Mouse (Mus musculus): ENCODE data around the gene Map3k5. TPM values are rescaled to one million over a fixed set of nuclear protein-coding genes. Genes with fewer than 3 reads are reported as not detected.

Gene Map3k5
- polyA plus RNA-seq, 1 experiment from 2014 or later, result 1.8 TPM

DNA sequence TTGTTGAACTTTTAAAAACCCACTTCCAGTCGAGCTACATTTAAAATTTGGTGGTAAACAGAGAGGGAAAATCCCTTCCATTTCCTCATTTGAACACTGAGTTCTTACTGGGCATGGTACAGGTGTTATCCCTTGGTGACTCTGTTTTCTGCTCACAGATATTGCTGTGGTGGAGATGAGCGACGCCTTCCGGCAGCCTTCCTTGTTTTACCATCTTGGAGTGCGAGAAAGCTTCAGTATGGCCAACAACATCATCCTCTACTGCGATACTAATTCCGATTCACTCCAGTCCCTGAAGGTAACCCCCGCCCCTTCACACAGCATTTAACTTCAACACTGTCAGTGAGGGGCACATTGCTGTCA lies 66.1 kb downstream of the Map3k5 start:
- H3K4me1 ChIP-seq (replicated peaks; ENCODE audit: control insufficient read depth, insufficient read depth, low read length), result no peaks in the 10 kb centered on the region
- H3K9ac ChIP-seq (ENCODE audit: low read depth, low read length), result no peak overlapping the region
- no peak overlapping the region for H3K27ac ChIP-seq (ENCODE audit: low read depth, low read length)
- ATAC-seq (replicated peaks; ENCODE audit: low FRiP score), result no peak
- no peaks in the 10 kb centered on the region for H3K36me3 ChIP-seq (ENCODE audit: control insufficient read depth, insufficient read depth, low read length)
- H3K4me2 ChIP-seq, result no peak overlapping the region
- WGBS, result 73% methylated on average over 8 of the region's 8 CpGs
- H3K9me3 ChIP-seq (ENCODE audit: control insufficient read depth, low read length), result no peaks in the 10 kb centered on the region
- no peak overlapping the region for H3K4me3 ChIP-seq (ENCODE audit: low read depth, low read length)
- no peak for DNase-seq (ENCODE audit: low spot score)
- no peaks in the 10 kb centered on the region for H3K27me3 ChIP-seq (replicated peaks; ENCODE audit: control insufficient read depth, insufficient read depth, low read length)

DNA sequence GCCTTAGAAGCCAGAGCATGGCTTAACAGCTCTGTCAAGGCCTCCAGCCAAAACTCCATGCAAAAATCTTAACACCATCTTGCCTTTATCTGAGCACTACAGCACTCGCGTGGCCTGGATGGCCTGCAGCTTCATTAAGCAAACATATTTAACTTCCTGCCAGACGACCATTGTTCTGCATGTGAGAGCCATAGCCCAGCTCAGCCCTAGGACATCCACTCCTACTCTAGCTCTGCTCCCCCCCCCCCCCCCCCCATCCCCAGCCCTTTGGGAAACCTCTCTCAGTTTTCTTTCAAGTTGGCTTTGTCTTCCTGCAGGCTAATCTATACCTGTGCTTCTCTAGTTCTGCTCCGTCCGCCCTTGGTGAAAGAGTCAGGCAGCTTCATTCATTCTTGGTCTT lies 67.7 kb downstream of the Map3k5 start:
- no peak for ATAC-seq (replicated peaks; ENCODE audit: low FRiP score)
- Histone ChIP-seq H3K4me3 (ENCODE audit: low read depth, low read length) (no peak overlapping the region), H3K27ac (ENCODE audit: low read depth, low read length) (no peak overlapping the region), H3K4me2 (no peak overlapping the region), H3K36me3 (ENCODE audit: control insufficient read depth, insufficient read depth, low read length) (no peaks in the 10 kb centered on the region), H3K9ac (ENCODE audit: low read depth, low read length) (no peak overlapping the region), H3K27me3 (replicated peaks; ENCODE audit: control insufficient read depth, insufficient read depth, low read length) (no peaks in the 10 kb centered on the region), H3K4me1 (replicated peaks; ENCODE audit: control insufficient read depth, insufficient read depth, low read length) (no peaks in the 10 kb centered on the region), H3K9me3 (ENCODE audit: control insufficient read depth, low read length) (no peaks in the 10 kb centered on the region)
- no peak for DNase-seq (ENCODE audit: low spot score)
- 36% methylated on average over 5 of the region's 5 CpGs for WGBS

DNA sequence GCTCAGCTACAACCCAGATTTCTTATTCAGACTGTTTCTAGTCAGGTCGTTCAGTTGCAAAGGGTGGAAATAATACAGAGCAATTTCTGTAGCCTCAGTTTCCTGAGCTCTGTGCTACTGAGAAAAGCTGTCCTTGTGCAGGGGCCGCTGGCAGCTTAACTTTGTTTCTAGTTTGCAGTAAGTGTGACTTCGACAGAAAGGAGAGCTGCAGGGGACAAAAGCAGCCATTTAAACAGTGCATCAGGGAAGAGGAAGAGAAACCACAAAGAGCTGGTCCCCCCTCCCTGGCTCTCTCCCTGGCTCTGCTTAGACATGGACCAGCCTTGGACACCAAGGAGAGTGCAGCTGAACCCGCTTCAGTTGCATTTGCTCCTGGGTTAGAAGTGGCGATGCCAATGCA lies 68.7 kb downstream of the Map3k5 start:
- Histone ChIP-seq H3K4me1 (replicated peaks; ENCODE audit: control insufficient read depth, insufficient read depth, low read length) (no peaks in the 10 kb centered on the region), H3K9ac (ENCODE audit: low read depth, low read length) (no peak overlapping the region), H3K9me3 (ENCODE audit: control insufficient read depth, low read length) (no peaks in the 10 kb centered on the region), H3K4me2 (no peak overlapping the region), H3K4me3 (ENCODE audit: low read depth, low read length) (no peak overlapping the region), H3K27ac (ENCODE audit: low read depth, low read length) (no peak overlapping the region), H3K27me3 (replicated peaks; ENCODE audit: control insufficient read depth, insufficient read depth, low read length) (no peaks in the 10 kb centered on the region), H3K36me3 (ENCODE audit: control insufficient read depth, insufficient read depth, low read length) (no peaks in the 10 kb centered on the region)
- no peak for DNase-seq (ENCODE audit: low spot score)
- WGBS, result 59% methylated on average over 5 of the region's 5 CpGs
- no peak for ATAC-seq (replicated peaks; ENCODE audit: low FRiP score)

DNA sequence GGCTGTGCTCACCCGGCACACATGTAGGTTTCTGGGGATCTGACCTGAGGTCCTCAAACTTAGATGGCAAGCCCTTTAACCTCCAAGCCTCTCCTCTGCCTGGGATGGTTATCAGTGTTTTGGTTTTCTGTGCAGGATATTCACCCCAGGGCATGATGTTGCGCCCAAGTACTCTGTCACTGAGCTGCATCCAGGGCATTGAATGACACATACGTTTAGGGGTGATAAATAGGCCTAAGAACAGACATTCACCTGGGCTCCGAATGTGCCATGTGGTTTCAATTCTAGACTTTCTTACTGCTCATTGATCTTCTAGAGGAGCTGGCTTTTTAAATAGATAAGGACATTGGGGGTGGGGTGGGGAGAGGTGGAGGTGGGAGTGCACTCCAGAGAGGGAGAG lies 70.5 kb downstream of the Map3k5 start:
- H3K36me3 ChIP-seq (ENCODE audit: control insufficient read depth, insufficient read depth, low read length), result no peaks in the 10 kb centered on the region
- H3K4me3 ChIP-seq (ENCODE audit: low read depth, low read length), result no peak overlapping the region
- no peak overlapping the region for H3K4me2 ChIP-seq
- no peak for DNase-seq (ENCODE audit: low spot score)
- H3K4me1 ChIP-seq (replicated peaks; ENCODE audit: control insufficient read depth, insufficient read depth, low read length), result no peaks in the 10 kb centered on the region
- no peak overlapping the region for H3K27ac ChIP-seq (ENCODE audit: low read depth, low read length)
- no peaks in the 10 kb centered on the region for H3K27me3 ChIP-seq (replicated peaks; ENCODE audit: control insufficient read depth, insufficient read depth, low read length)
- WGBS, result 62% methylated on average over 4 of the region's 4 CpGs
- ATAC-seq (replicated peaks; ENCODE audit: low FRiP score), result no peak
- no peaks in the 10 kb centered on the region for H3K9me3 ChIP-seq (ENCODE audit: control insufficient read depth, low read length)
- H3K9ac ChIP-seq (ENCODE audit: low read depth, low read length), result no peak overlapping the region

DNA sequence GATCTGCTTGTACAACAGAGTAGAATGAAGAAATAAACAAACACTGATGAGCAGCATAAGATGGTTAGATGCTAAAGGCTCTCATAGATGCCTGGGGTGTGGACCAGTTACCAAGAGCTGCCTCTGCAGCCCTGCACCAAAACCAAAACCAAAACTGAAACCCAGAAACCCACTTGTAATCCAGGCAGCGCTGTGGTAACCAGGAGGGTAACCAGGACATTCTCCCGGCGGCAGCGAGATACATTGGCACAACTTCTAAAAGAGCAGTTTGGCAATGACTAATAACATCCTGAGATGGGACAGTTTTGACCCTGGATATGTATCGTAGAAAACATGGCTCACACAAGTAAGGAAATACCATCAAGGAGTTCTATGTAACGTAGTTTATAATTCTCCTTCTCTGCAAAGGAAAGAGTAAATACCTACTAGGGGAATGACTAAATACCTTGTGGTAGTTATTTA lies 71.2 kb downstream of the Map3k5 start:
- 88% methylated on average over 6 of the region's 6 CpGs for WGBS
- no peak overlapping the region for H3K4me2 ChIP-seq
- H3K4me3 ChIP-seq (ENCODE audit: low read depth, low read length), result no peak overlapping the region
- no peak overlapping the region for H3K9ac ChIP-seq (ENCODE audit: low read depth, low read length)
- no peaks in the 10 kb centered on the region for H3K27me3 ChIP-seq (replicated peaks; ENCODE audit: control insufficient read depth, insufficient read depth, low read length)
- H3K27ac ChIP-seq (ENCODE audit: low read depth, low read length), result no peak overlapping the region
- no peaks in the 10 kb centered on the region for H3K4me1 ChIP-seq (replicated peaks; ENCODE audit: control insufficient read depth, insufficient read depth, low read length)
- no peaks in the 10 kb centered on the region for H3K9me3 ChIP-seq (ENCODE audit: control insufficient read depth, low read length)
- ATAC-seq (replicated peaks; ENCODE audit: low FRiP score), result no peak
- DNase-seq (ENCODE audit: low spot score), result no peak
- no peaks in the 10 kb centered on the region for H3K36me3 ChIP-seq (ENCODE audit: control insufficient read depth, insufficient read depth, low read length)

DNA sequence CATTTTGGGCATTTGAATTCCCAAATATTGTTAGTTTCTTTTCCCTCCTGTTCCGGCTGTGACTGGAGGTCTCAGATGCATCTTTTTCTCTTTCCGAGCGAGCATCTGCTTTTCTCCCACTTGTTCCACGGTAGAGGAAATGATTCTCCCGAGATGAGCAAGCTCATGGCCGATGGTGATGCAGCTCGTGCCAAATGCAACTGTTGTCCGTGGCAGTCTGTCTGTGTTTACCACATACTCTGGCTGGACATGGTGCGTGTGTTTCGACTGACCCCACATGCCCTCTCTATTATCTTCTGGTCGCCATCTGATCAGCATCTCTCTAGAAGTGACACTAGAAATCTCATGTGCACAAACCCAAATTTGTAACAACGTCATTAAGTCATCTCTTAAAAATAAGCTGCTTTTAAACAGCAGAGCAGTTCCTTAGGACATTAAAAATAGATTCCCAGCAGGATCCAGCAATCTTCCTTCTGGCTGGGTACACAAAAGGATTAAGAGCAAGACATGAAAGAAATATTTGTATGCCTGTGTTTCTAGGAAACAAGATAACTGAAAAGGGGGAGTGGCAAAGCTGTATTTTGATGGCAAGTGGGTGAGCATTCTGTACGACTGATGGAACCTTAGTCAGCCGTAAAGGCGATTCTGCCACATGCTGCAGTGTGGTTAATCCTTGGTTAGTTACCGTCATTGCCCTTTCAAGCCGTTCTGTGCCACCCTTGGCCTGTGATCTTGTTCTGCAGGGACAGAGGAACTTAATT lies 72.2 kb downstream of the Map3k5 start:
- 85% methylated on average over 17 of the region's 17 CpGs for WGBS
- no peak overlapping the region for H3K27ac ChIP-seq (ENCODE audit: low read depth, low read length)
- no peaks in the 10 kb centered on the region for H3K27me3 ChIP-seq (replicated peaks; ENCODE audit: control insufficient read depth, insufficient read depth, low read length)
- DNase-seq (ENCODE audit: low spot score) (no peak), ATAC-seq (replicated peaks; ENCODE audit: low FRiP score) (no peak)
- no peak overlapping the region for H3K4me3 ChIP-seq (ENCODE audit: low read depth, low read length)
- no peaks in the 10 kb centered on the region for H3K4me1 ChIP-seq (replicated peaks; ENCODE audit: control insufficient read depth, insufficient read depth, low read length)
- no peak overlapping the region for H3K9ac ChIP-seq (ENCODE audit: low read depth, low read length)
- no peaks in the 10 kb centered on the region for H3K36me3 ChIP-seq (ENCODE audit: control insufficient read depth, insufficient read depth, low read length)
- H3K4me2 ChIP-seq, result no peak overlapping the region
- no peaks in the 10 kb centered on the region for H3K9me3 ChIP-seq (ENCODE audit: control insufficient read depth, low read length)

DNA sequence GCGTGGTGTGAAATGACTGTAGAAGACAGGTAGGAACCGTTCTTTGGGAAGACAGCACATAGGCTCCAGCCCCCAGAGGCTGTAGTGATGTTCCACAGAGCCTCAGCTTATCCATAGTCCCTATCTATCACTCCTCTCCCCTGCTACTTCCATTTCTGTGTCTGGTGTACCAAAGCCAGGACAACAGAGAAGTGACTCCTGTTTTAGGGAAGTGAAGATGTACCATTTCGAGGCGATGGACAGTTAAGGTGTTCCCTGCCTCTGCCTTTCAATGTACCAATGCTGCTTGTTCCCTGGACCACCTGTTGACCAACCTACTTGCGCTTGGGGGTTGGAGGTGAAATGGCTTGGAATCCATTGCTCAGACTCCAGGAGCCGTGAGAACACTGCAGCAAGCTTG lies 75.0 kb downstream of the Map3k5 start:
- no peaks in the 10 kb centered on the region for H3K27me3 ChIP-seq (replicated peaks; ENCODE audit: control insufficient read depth, insufficient read depth, low read length)
- no peak overlapping the region for H3K4me3 ChIP-seq (ENCODE audit: low read depth, low read length)
- DNase-seq (ENCODE audit: low spot score) (no peak), ATAC-seq (replicated peaks; ENCODE audit: low FRiP score) (no peak)
- H3K27ac ChIP-seq (ENCODE audit: low read depth, low read length), result no peak overlapping the region
- WGBS, result 86% methylated on average over 6 of the region's 6 CpGs
- no peaks in the 10 kb centered on the region for H3K9me3 ChIP-seq (ENCODE audit: control insufficient read depth, low read length)
- no peak overlapping the region for H3K9ac ChIP-seq (ENCODE audit: low read depth, low read length)
- H3K4me1 ChIP-seq (replicated peaks; ENCODE audit: control insufficient read depth, insufficient read depth, low read length), result no peaks in the 10 kb centered on the region
- no peaks in the 10 kb centered on the region for H3K36me3 ChIP-seq (ENCODE audit: control insufficient read depth, insufficient read depth, low read length)
- no peak overlapping the region for H3K4me2 ChIP-seq

DNA sequence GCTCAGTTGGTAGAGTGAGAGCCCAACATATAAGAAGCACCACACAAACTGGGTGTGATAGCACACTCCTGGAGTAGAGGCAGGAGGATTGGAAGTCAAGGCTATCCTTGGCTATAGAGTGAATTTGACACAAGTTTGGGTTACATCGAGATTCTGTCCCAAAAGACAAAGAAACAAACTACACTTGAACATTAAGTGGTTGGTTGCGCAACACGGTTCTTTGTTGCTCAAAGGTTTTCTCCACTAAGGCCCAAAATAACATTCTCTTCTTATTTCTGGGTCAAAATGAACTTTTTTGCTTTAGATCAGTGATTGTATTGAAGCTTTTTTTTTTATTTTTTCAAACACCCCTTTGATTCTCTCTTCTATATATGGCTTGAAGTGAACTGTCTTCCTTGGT lies 75.7 kb downstream of the Map3k5 start:
- Histone ChIP-seq H3K9me3 (ENCODE audit: control insufficient read depth, low read length) (no peaks in the 10 kb centered on the region), H3K36me3 (ENCODE audit: control insufficient read depth, insufficient read depth, low read length) (no peaks in the 10 kb centered on the region)

DNA sequence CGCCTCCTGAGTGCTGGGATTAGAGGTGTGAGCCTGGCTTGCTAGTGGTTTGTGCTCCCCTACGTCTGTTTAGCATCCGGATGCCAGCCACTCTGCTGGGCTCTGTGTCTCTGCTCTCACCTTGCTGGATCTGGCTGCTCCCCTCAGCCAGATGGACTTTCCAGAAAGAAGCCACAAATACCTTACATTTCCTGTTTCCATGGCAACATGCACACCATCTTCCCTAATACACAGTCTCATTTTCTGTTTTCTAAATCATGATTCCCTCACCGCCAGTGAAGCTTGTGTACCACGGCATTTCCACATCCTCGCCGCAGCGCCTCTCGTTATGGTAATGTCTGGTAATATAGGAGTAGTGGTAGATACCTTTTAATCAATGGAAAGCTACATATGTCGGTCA lies 84.1 kb downstream of the Map3k5 start:
- Histone ChIP-seq H3K27me3 (replicated peaks; ENCODE audit: control insufficient read depth, insufficient read depth, low read length) (no peaks in the 10 kb centered on the region), H3K9ac (ENCODE audit: low read depth, low read length) (no peak overlapping the region), H3K4me1 (replicated peaks; ENCODE audit: control insufficient read depth, insufficient read depth, low read length) (no peaks in the 10 kb centered on the region), H3K27ac (ENCODE audit: low read depth, low read length) (no peak overlapping the region), H3K36me3 (ENCODE audit: control insufficient read depth, insufficient read depth, low read length) (no peaks in the 10 kb centered on the region), H3K9me3 (ENCODE audit: control insufficient read depth, low read length) (peaks cover 3% of the 10 kb centered on the region), H3K4me2 (no peak overlapping the region), H3K4me3 (ENCODE audit: low read depth, low read length) (no peak overlapping the region)
- WGBS, result 92% methylated on average over 10 of the region's 10 CpGs
- no peak for ATAC-seq (replicated peaks; ENCODE audit: low FRiP score)
- no peak for DNase-seq (ENCODE audit: low spot score)

More for the DNA sequence above, 75.7 kb downstream of the Map3k5 start:
- Histone ChIP-seq H3K4me3 (ENCODE audit: low read depth, low read length) (no peak overlapping the region), H3K4me2 (no peak overlapping the region), H3K27me3 (replicated peaks; ENCODE audit: control insufficient read depth, insufficient read depth, low read length) (no peaks in the 10 kb centered on the region), H3K9ac (ENCODE audit: low read depth, low read length) (no peak overlapping the region), H3K27ac (ENCODE audit: low read depth, low read length) (no peak overlapping the region), H3K4me1 (replicated peaks; ENCODE audit: control insufficient read depth, insufficient read depth, low read length) (no peaks in the 10 kb centered on the region)
- 90% methylated on average over 3 of the region's 3 CpGs for WGBS
- no peak for DNase-seq (ENCODE audit: low spot score)
- ATAC-seq (replicated peaks; ENCODE audit: low FRiP score), result no peak

Data from liver, embryonic 11.5 days (tissue).